Mouse (Mus musculus) erythroblast, embryonic 14.5 days (primary cell): ENCODE measurements at regions not wholly inside any gene's neighbourhood (a gene's known extent, or its start where the extent isn't known, plus 50 kb on each side); places are given as distances from the start of the nearest gene placed in this dataset.

Experiments
- GATA1 ChIP-seq: IDR thresholded peaks from 2 replicates; pipeline ENCODE4 v1.6.1; 2012; ENCODE audit warnings: low read length, inconsistent platforms, mixed read lengths
- TAL1 ChIP-seq: IDR thresholded peaks from 3 replicates; pipeline ENCODE4 v1.6.1; 2012; ENCODE audit warnings: low read length, inconsistent platforms, mixed read lengths

- TF ChIP-seq TAL1 (no peak), GATA1 (no peak)
Measured at GRCm38 (mm10) chr19:54099769-54100168, 55.8 kb downstream of the Adra2a start.
